Mouse (Mus musculus): ENCODE results near the gene Rnf213. TPM values are rescaled to one million over a fixed set of nuclear protein-coding genes. Genes with fewer than 3 reads are reported as not detected.

Rnf213 gene
- polyA plus RNA-seq, 2 experiments from 2014 or later = 43.2 to 52.8 TPM

GRCm38 (mm10) chr11:119390271-119391231 is 2.3 kb upstream of the Rnf213 start:
- peak; percentile 19 for ATAC-seq

GRCm38 (mm10) chr11:119391386-119392000 is 1.4 kb upstream of the Rnf213 start:
- no peak for ATAC-seq

GRCm38 (mm10) chr11:119392001-119392614 is 792 bp upstream of the Rnf213 start:
- ATAC-seq = peak; percentile 57

- no peak for ATAC-seq
Observed at GRCm38 (mm10) chr11:119393483-119393804, 544 bp downstream of the Rnf213 start.

- ATAC-seq = no peak
Observed at GRCm38 (mm10) chr11:119394210-119394609, 1.3 kb downstream of the Rnf213 start.

- ATAC-seq = no peak
Observed at GRCm38 (mm10) chr11:119395394-119395793, 2.5 kb downstream of the Rnf213 start.

GRCm38 (mm10) chr11:119395931-119396330 is 3.0 kb downstream of the Rnf213 start:
- ATAC-seq = no peak

GRCm38 (mm10) chr11:119396461-119396860 is 3.6 kb downstream of the Rnf213 start:
- ATAC-seq = no peak

- no peak for ATAC-seq
Observed at GRCm38 (mm10) chr11:119402501-119403160, 9.7 kb downstream of the Rnf213 start.

- ATAC-seq = no peak
Observed at GRCm38 (mm10) chr11:119404627-119405026, 11.7 kb downstream of the Rnf213 start.

GRCm38 (mm10) chr11:119407381-119407780 is 14.5 kb downstream of the Rnf213 start:
- ATAC-seq = no peak

GRCm38 (mm10) chr11:119407977-119408376 is 15.1 kb downstream of the Rnf213 start:
- no peak for ATAC-seq

GRCm38 (mm10) chr11:119419327-119420118 is 26.6 kb downstream of the Rnf213 start:
- ATAC-seq = no peak

- ATAC-seq = no peak
Observed at GRCm38 (mm10) chr11:119420426-119420825, 27.5 kb downstream of the Rnf213 start.

GRCm38 (mm10) chr11:119427431-119427830 is 34.5 kb downstream of the Rnf213 start:
- ATAC-seq = no peak

GRCm38 (mm10) chr11:119427986-119428385 is 35.1 kb downstream of the Rnf213 start:
- no peak for ATAC-seq

- ATAC-seq = peak; percentile 89
Observed at GRCm38 (mm10) chr11:119428649-119429136, 35.8 kb downstream of the Rnf213 start.

- ATAC-seq = no peak
Observed at GRCm38 (mm10) chr11:119431516-119431915, 38.6 kb downstream of the Rnf213 start.

GRCm38 (mm10) chr11:119432706-119433105 is 39.8 kb downstream of the Rnf213 start:
- no peak for ATAC-seq

GRCm38 (mm10) chr11:119434316-119434715 is 41.4 kb downstream of the Rnf213 start:
- ATAC-seq = no peak
